Mouse (Mus musculus): ENCODE results near the gene Scgn.

- TF ChIP-seq CTCF (IDR thresholded peaks at IDR 0.05; ENCODE audit: borderline replicate concordance, extremely low read depth, insufficient read depth, insufficient read length) (no peak), POLR2A (IDR thresholded peaks at IDR 0.05; ENCODE audit: borderline replicate concordance, extremely low read depth, insufficient read depth, insufficient read length, poor library complexity, severe bottlenecking) (no peak)
These were observed 56.8 kb downstream of the Scgn start, which contains the start of gene Hist1h2aa for GRCm38 (mm10) chr13:23934211-23934520.

Data from brain, embryonic 14.5 days (tissue).